Mouse (Mus musculus) forebrain, embryonic 11.5 days (tissue): ENCODE results near the gene Trhr2. TPM values are rescaled to one million over a fixed set of nuclear protein-coding genes. Genes with fewer than 3 reads are reported as not detected.

Source experiments
- ATAC-seq: fragments of 200-750 bp; cut with Nextera tagmentation; replicated peaks from 2 replicates; pipeline ENCODE4 v1.8.0; 2017; ENCODE audit warnings: moderate TSS enrichment; ENCODE audit not compliant: low FRiP score
- DNase-seq: peaks from one replicate; pipeline ENCODE4 v3.0.0-alpha.2; 2017; ENCODE audit warnings: low spot score
- H3K27ac ChIP-seq: fragments of 300-500 bp; sonication (generic); 2 replicates; pipeline ENCODE4 v1.5.1; 2014; ENCODE audit warnings: low read depth, low read length
- H3K27me3 ChIP-seq: fragments of 300-500 bp; sonication (generic); 2 replicates; pipeline ENCODE4 v1.6.1; 2014; ENCODE audit warnings: mild to moderate bottlenecking, low read length, mixed read lengths; ENCODE audit not compliant: control insufficient read depth, insufficient read depth
- H3K36me3 ChIP-seq: fragments of 300-500 bp; sonication (generic); 2 replicates; pipeline ENCODE4 v1.6.1; 2014; ENCODE audit warnings: mild to moderate bottlenecking, low read length, moderate library complexity, mixed read lengths; ENCODE audit not compliant: control insufficient read depth, insufficient read depth
- H3K4me1 ChIP-seq: fragments of 300-500 bp; sonication (generic); replicated peaks from 2 replicates; pipeline ENCODE4 v1.6.1; 2014; ENCODE audit warnings: low read length, mixed read lengths; ENCODE audit not compliant: control insufficient read depth, insufficient read depth
- H3K4me2 ChIP-seq: fragments of 300-500 bp; sonication (generic); 2 replicates; pipeline ENCODE4 v1.6.1; 2014; ENCODE audit warnings: low read depth, mild to moderate bottlenecking, low read length, moderate library complexity, mixed read lengths; ENCODE audit not compliant: severe bottlenecking
- H3K4me3 ChIP-seq: fragments of 300-500 bp; sonication (generic); 2 replicates; pipeline ENCODE4 v1.5.1; 2014; ENCODE audit warnings: low read depth, low read length
- H3K9ac ChIP-seq: fragments of 300-500 bp; sonication (generic); 2 replicates; pipeline ENCODE4 v1.6.1; 2014; ENCODE audit warnings: low read length
- H3K9me3 ChIP-seq: fragments of 300-500 bp; sonication (generic); 2 replicates; pipeline ENCODE4 v1.6.1; 2016; ENCODE audit warnings: low read length, mixed read lengths; ENCODE audit not compliant: control insufficient read depth
- WGBS: fragments of 180-500 bp; shearing (Covaris S2); extraction: QIAGEN DNeasy Blood & Tissue Kit; methylation state at CpG from one replicate; pipeline ENCODE4 v1.1.7; 2014; 5-methylcytosine and 5-hydroxymethylcytosine counted together
- polyA plus RNA-seq: library from polyadenylated mRNA; unstranded; fragments of >200 nt; fragmentation: Nextera tagmentation; extraction: Ambion mirVana; gene quantifications from 2 replicates; pipeline ENCODE4 v1.2.1, GENCODE M21; 2014

Trhr2 gene
- polyA plus RNA-seq, 1 experiment from 2014 or later = not detected

DNA sequence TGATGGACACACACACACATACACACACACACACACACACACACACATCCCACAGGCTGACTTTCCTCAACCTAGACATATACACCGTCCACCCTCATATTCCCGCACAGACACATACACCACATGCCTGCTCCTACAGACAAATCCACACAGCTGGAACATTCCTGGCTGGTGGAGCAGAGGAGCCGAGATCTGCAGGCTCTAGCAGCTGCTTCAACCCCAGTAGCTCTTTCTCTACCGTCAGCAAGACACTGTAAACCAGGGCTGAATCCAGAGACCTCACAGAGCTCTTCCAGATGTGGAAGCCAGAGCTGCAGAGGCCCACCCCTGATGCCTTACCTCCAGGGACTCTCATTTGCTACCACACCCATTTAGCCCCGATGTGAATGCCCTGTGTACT is 1.7 kb upstream of the Trhr2 start:
- no peaks in the 10 kb centered on the region for H3K9me3 ChIP-seq
- no peak overlapping the region for H3K4me2 ChIP-seq
- H3K27me3 ChIP-seq = 0 out of 2 replicates have a peak, but pooled peaks cover 2% of the 10 kb centered on the region
- no peak for DNase-seq
- H3K36me3 ChIP-seq = no peaks in the 10 kb centered on the region
- no peak overlapping the region for H3K9ac ChIP-seq
- no peak overlapping the region for H3K27ac ChIP-seq
- H3K4me3 ChIP-seq = no peak overlapping the region
- 48% methylated on average over 5 of the region's 5 CpGs for WGBS
- no peaks in the 10 kb centered on the region for H3K4me1 ChIP-seq
- no peak for ATAC-seq

GRCm38 (mm10) chr8:122359111-122359775 is 1.3 kb downstream of the Trhr2 start:
- DNase-seq = no peak
- Histone ChIP-seq H3K27me3 (0 out of 2 replicates have a peak, but pooled peaks cover 2% of the 10 kb centered on the region), H3K9me3 (no peaks in the 10 kb centered on the region), H3K4me3 (no peak overlapping the region), H3K9ac (no peak overlapping the region), H3K4me2 (no peak overlapping the region), H3K36me3 (no peaks in the 10 kb centered on the region), H3K27ac (no peak overlapping the region), H3K4me1 (no peaks in the 10 kb centered on the region)
- ATAC-seq = no peak
- 84% methylated on average over 15 of the region's 15 CpGs for WGBS

GRCm38 (mm10) chr8:122357641-122358040 is 2.9 kb downstream of the Trhr2 start:
- 93% methylated on average over 5 of the region's 5 CpGs for WGBS
- no peaks in the 10 kb centered on the region for H3K36me3 ChIP-seq
- H3K4me1 ChIP-seq = no peaks in the 10 kb centered on the region
- ATAC-seq (no peak), DNase-seq (no peak)
- H3K27me3 ChIP-seq = peaks cover 2% of the 10 kb centered on the region; the same call in 1 of the 2 replicates
- H3K4me3 ChIP-seq = no peak overlapping the region
- no peak overlapping the region for H3K9ac ChIP-seq
- no peak overlapping the region for H3K27ac ChIP-seq
- no peaks in the 10 kb centered on the region for H3K9me3 ChIP-seq
- no peak overlapping the region for H3K4me2 ChIP-seq

DNA sequence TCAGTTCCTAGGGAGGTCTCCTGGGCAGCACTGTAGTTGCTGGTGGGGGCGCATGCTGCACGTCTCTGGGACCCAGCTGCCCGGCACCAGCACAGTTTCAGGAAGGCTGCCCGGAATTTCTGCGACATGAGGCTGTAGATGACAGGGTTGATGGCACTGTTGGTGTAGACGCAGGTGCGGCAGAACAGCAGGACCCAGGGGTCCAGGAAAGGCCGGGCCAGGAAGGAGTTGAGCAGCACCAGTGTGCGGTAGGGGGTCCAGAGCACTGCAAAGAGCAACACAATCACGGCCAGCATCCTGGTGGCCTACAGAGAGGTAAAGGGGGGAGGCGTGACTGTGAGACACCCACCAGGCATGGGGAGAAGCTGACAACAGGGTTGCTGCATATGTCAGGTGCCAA is 3.3 kb downstream of the Trhr2 start:
- Histone ChIP-seq H3K4me2 (no peak overlapping the region), H3K36me3 (no peaks in the 10 kb centered on the region), H3K4me3 (no peak overlapping the region), H3K9ac (no peak overlapping the region), H3K27me3 (no peaks in the 10 kb centered on the region; the same call in 1 of the 2 replicates), H3K27ac (no peak overlapping the region), H3K9me3 (no peaks in the 10 kb centered on the region), H3K4me1 (no peaks in the 10 kb centered on the region)
- WGBS = 73% methylated on average over 11 of the region's 11 CpGs
- DNase-seq (no peak), ATAC-seq (no peak)

- no peak overlapping the region for H3K9ac ChIP-seq
- no peak overlapping the region for H3K27ac ChIP-seq
- H3K4me1 ChIP-seq = no peaks in the 10 kb centered on the region; the same call in 1 of the 2 replicates
- DNase-seq (no peak), ATAC-seq (no peak)
- no peaks in the 10 kb centered on the region for H3K9me3 ChIP-seq
- H3K4me2 ChIP-seq = no peak overlapping the region
- 75% methylated on average over 9 of the region's 9 CpGs for WGBS
- H3K36me3 ChIP-seq = no peaks in the 10 kb centered on the region
- H3K4me3 ChIP-seq = no peak overlapping the region
- H3K27me3 ChIP-seq = no peaks in the 10 kb centered on the region; the same call in 1 of the 2 replicates
Observed at GRCm38 (mm10) chr8:122355642-122356606, 4.6 kb downstream of the Trhr2 start.

DNA sequence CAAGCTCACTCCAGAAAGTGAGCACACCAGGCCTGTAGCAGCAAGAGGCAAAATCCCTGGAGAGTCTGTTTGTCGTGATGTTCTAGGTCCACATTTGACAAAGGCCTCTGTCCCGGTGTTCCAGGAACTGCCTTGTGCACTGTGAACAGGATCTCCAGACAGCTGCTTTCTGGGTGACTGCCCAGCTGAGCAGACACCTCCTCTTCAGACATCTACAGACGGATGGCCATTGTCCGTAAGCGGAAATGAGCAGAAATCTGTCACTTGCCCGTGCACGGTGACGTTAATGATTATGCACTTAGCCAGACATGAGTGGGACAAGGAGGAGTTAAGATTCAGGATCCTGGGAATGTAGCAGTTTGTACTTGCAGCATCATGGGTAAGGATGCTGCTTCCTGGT is 6.4 kb downstream of the Trhr2 start:
- no peak overlapping the region for H3K9ac ChIP-seq
- 92% methylated on average over 8 of the region's 8 CpGs for WGBS
- no peak for ATAC-seq
- H3K27me3 ChIP-seq = no peaks in the 10 kb centered on the region; the same call in 1 of the 2 replicates
- H3K4me2 ChIP-seq = no peak overlapping the region
- no peaks in the 10 kb centered on the region for H3K9me3 ChIP-seq
- H3K4me1 ChIP-seq = peaks cover 7% of the 10 kb centered on the region; the same call in 1 of the 2 replicates
- H3K36me3 ChIP-seq = no peaks in the 10 kb centered on the region
- no peak overlapping the region for H3K4me3 ChIP-seq
- DNase-seq = no peak
- H3K27ac ChIP-seq = no peak overlapping the region

DNA sequence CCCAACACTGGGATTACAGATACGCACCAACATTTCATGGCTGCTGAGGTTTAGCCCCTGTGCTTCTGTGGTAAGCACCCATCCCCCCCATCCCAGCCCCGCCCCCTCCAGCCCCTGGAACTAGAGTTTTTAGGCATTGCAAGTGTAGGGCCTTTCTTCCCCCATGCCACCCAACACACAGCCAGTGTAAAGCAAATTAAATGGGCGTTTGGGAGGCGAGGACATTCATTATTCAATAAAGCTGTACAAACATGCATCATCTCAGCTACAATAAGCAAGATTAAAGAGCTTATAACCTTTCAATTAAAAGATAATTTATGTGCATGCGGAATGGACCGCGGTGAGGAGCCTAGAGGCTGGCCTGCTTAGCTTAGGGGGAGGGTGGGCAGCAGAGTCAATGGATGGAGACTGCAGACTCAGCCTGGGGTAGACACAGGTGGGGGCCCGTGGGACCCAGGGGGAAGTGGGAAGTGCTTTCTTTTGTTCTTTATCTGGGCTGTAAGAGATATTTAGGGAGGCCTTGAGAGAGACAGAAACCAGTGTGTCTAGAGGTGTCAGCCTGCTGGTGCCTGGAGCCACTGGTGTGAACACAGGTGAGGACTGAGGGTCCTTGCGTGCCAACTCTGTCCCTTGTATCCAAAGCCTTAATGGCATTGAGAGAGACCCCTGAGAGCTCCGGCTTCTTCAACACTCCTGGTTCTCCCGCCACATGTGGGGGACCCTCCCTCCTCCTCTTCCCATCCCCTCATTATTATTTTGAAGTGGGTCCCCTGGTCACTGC is 10.0 kb downstream of the Trhr2 start:
- Histone ChIP-seq H3K27ac (no peak overlapping the region), H3K4me3 (no peak overlapping the region), H3K4me2 (no peak overlapping the region), H3K27me3 (no peaks in the 10 kb centered on the region; the same call in 1 of the 2 replicates), H3K9me3 (no peaks in the 10 kb centered on the region), H3K36me3 (no peaks in the 10 kb centered on the region), H3K4me1 (peaks cover 7% of the 10 kb centered on the region; the same call in 1 of the 2 replicates), H3K9ac (no peak overlapping the region)
- ATAC-seq = peak; percentile 76; the same call in 1 of the 2 replicates
- WGBS = 22% methylated on average over 11 of the region's 11 CpGs
- no peak for DNase-seq
